Mouse (Mus musculus) limb, embryonic 14.5 days (tissue): ENCODE results near the gene Igf1r. TPM values are rescaled to one million over a fixed set of nuclear protein-coding genes. Genes with fewer than 3 reads are reported as not detected.

Experiments
- ATAC-seq: fragments of 200-750 bp; cut with Nextera tagmentation; 2 replicates; pipeline ENCODE4 v1.8.0; 2017; ENCODE audit warnings: low read depth, moderate number of reproducible peaks, moderate TSS enrichment; ENCODE audit not compliant: low FRiP score
- DNase-seq: peaks from one replicate; pipeline ENCODE4 v3.0.0-alpha.2; 2015; ENCODE audit warnings: low spot score
- H3K27ac ChIP-seq: fragments of 300-500 bp; sonication (generic); replicated peaks from 2 replicates; pipeline ENCODE4 v1.5.1; 2014; ENCODE audit warnings: low read depth, mild to moderate bottlenecking, low read length, moderate library complexity, mixed read lengths
- H3K27me3 ChIP-seq: fragments of 300-500 bp; sonication (generic); 2 replicates; pipeline ENCODE4 v1.6.1; 2014; ENCODE audit warnings: low read length, mixed read lengths; ENCODE audit not compliant: control insufficient read depth, insufficient read depth
- H3K36me3 ChIP-seq: fragments of 300-500 bp; sonication (generic); 2 replicates; pipeline ENCODE4 v1.6.1; 2014; ENCODE audit warnings: mild to moderate bottlenecking, low read length, moderate library complexity, mixed read lengths; ENCODE audit not compliant: control insufficient read depth, insufficient read depth
- H3K4me1 ChIP-seq: fragments of 300-500 bp; sonication (generic); 2 replicates; pipeline ENCODE4 v1.6.1; 2014; ENCODE audit warnings: antibody characterized with exemption, low read length, mixed read lengths; ENCODE audit not compliant: control insufficient read depth, insufficient read depth
- H3K4me2 ChIP-seq: fragments of 300-500 bp; sonication (generic); replicated peaks from 2 replicates; pipeline ENCODE4 v1.6.1; 2014; ENCODE audit warnings: low read depth, mild to moderate bottlenecking, low read length, moderate library complexity; ENCODE audit not compliant: severe bottlenecking
- H3K4me3 ChIP-seq: fragments of 300-500 bp; sonication (generic); replicated peaks from 2 replicates; pipeline ENCODE4 v1.5.1; 2014; ENCODE audit warnings: low read length
- H3K9ac ChIP-seq: fragments of 300-500 bp; sonication (generic); 2 replicates; pipeline ENCODE4 v1.6.1; 2014; ENCODE audit warnings: mild to moderate bottlenecking, low read depth, low read length, moderate library complexity; ENCODE audit not compliant: severe bottlenecking
- H3K9me3 ChIP-seq: fragments of 300-500 bp; sonication (generic); 2 replicates; pipeline ENCODE4 v1.6.1; 2016; ENCODE audit warnings: low read length; ENCODE audit not compliant: control insufficient read depth
- POLR2A ChIP-seq: fragments of 200-500 bp; IDR thresholded peaks from 2 replicates; pipeline ENCODE4 v1.8.0; 2012; ENCODE audit warnings: inconsistent platforms, mild to moderate bottlenecking, moderate library complexity, borderline replicate concordance; ENCODE audit not compliant: insufficient read depth, insufficient read length; ENCODE audit errors: extremely low read depth
- WGBS: fragments of 180-500 bp; shearing (Covaris S2); extraction: QIAGEN DNeasy Blood & Tissue Kit; methylation state at CpG from one replicate; pipeline ENCODE4 v1.1.7; 2014; 5-methylcytosine and 5-hydroxymethylcytosine counted together
- polyA plus RNA-seq, 2 experiments: library from polyadenylated mRNA; depleted of rRNA in 1 of 2; stranded (reverse) in 1 of 2; unstranded in 1 of 2; fragments of >200 nt; fragmentation: Nextera tagmentation in 1 of 2; extraction: Ambion mirVana in 1 of 2; gene quantifications; 2 replicates each; pipeline versions ENCODE4 v1.2.1 to v1.2.3; 2012 to 2014

Igf1r gene
- polyA plus RNA-seq, 2 experiments = 22.5 to 34.6 TPM

DNA sequence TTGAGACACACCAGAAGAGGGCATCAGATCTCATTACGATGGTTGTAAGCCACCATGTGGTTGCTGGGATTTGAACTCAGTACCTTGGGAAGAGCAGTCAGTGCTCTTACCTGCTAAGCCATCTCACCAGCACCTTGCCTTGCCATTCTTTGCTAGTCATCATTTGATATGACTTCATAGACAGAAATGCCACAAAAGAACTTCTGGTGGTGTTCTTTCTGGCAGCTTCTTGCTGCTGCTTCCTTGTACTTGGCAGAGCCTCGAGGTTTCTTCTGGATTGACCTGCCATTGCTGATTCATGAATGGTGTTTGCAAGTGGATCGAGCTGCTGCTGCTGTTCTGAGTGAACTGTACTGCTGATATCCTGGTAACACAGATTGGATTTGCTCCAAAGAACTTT lies 298.3 kb downstream of the Igf1r start:
- Histone ChIP-seq H3K4me3 (no peak overlapping the region), H3K27ac (no peak overlapping the region), H3K9me3 (no peaks in the 10 kb centered on the region), H3K4me2 (no peak overlapping the region), H3K9ac (no peak overlapping the region), H3K4me1 (peaks cover 2% of the 10 kb centered on the region; the same call in 1 of the 2 replicates), H3K27me3 (no peaks in the 10 kb centered on the region), H3K36me3 (no peaks in the 10 kb centered on the region)
- no peak for ATAC-seq
- 91% methylated on average over 3 of the region's 3 CpGs for WGBS
- DNase-seq = no peak
- TF ChIP-seq POLR2A = no peak

DNA sequence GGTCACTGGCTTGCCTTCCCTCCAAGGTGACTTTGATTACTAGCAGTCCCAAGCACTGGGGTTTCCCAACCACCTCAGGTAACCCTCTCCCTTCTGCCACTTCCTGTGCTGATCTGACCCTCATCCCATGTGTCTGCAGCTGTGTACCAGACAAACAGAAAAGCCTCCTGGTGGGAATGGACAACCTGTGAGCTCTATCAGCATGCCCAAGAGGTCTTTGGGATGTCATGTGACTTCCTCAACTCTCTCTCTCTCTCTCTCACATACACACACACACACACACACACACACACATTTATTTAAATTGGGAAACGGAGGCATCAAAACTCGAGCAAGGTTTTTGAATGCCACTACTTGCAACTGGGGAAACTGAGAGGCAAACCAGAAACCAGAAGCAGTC lies 305.1 kb downstream of the Igf1r start:
- ATAC-seq (no peak), DNase-seq (no peak)
- Histone ChIP-seq H3K27ac (no peak overlapping the region), H3K9me3 (no peaks in the 10 kb centered on the region), H3K4me1 (peaks cover 16% of the 10 kb centered on the region), H3K9ac (no peak overlapping the region), H3K4me2 (no peak overlapping the region), H3K27me3 (no peaks in the 10 kb centered on the region), H3K4me3 (no peak overlapping the region), H3K36me3 (no peaks in the 10 kb centered on the region)
- whole genome bisulfite sequencing = 59% methylated on average over 2 of the region's 2 CpGs
- no peak for TF ChIP-seq POLR2A

DNA sequence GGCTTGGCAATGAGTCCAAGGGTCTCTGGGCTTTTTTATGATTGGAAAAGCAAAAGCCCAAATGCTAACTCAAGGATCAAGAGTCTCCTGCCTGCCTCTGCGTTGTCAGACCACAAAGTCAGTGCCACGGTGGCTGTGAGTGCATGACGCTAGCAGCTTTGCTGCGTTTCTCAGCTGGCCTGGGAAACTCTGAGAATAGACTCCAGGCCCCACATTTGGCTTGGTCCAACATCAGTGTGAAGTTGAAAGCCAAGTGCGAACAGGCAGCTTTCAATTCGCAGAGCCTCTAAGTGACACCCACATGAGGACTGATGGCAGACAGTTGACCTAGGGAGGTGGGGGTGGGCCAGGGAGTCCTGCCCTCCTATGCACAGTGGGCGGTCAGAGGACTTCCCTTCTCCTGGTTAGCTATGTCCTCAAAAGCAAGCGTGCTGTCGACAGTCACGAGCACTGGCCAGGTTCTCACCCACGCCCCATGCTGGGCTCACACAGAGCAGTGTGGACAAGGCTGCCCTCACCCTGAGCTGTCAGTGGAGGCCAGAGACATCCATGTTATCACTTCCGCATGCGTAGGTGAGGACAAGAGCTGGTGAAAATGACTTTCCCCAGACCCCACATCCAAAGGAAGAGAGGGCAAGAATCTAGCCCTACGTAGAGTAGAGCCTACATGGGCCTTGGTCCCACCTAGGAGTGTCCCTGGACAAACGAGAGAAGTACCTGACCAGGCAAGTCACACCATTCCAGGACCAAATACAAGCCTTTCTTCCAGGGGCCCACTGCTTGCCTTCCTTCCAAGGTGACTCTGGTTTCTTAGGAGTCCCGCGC lies 305.9 kb downstream of the Igf1r start:
- H3K36me3 ChIP-seq = no peaks in the 10 kb centered on the region
- H3K9ac ChIP-seq = no peak overlapping the region
- DNase-seq (no peak), ATAC-seq (no peak)
- H3K4me1 ChIP-seq = peaks cover 22% of the 10 kb centered on the region
- no peak overlapping the region for H3K4me2 ChIP-seq
- H3K27ac ChIP-seq = 0 out of 2 replicates have a peak overlapping the region, but pooled peaks have one; percentile 41
- H3K4me3 ChIP-seq = no peak overlapping the region
- H3K9me3 ChIP-seq = no peaks in the 10 kb centered on the region
- 75% methylated on average over 17 of the region's 17 CpGs for WGBS
- no peak for TF ChIP-seq POLR2A
- H3K27me3 ChIP-seq = no peaks in the 10 kb centered on the region

DNA sequence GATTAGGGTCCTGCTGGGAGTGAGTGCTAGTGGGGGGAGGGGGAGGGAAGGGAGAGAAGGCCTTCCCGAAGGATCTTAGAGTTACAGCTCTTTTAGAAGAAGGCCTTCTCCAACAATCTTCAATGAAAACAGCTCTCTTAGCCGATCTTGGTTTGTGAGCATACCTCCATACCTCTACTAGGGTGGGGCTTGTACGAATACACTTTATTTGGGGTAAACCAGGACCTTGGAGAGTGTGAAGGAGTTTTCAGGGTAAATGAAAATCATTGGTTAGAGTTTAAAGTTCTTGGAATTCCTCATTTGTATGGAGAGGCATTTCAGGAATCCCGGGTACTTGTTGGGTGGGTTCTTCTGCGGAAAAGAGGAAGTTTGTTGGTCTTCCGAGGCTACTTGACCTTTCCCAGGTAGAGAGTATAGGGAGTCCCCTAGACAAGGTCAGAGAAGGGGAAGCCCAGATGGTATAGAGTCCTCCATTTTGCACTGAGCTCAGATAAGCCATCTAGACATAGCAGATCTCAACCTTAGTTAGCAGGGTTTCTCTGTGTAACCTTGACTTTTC lies 307.0 kb downstream of the Igf1r start:
- WGBS = 71% methylated on average over 6 of the region's 6 CpGs
- no peak overlapping the region for H3K9ac ChIP-seq
- H3K4me3 ChIP-seq = no peak overlapping the region
- no peaks in the 10 kb centered on the region for H3K27me3 ChIP-seq
- H3K4me2 ChIP-seq = no peak overlapping the region
- TF ChIP-seq POLR2A = no peak
- ATAC-seq = no peak
- H3K27ac ChIP-seq = no peak overlapping the region
- no peaks in the 10 kb centered on the region for H3K9me3 ChIP-seq
- H3K4me1 ChIP-seq = peaks cover 32% of the 10 kb centered on the region
- H3K36me3 ChIP-seq = no peaks in the 10 kb centered on the region
- DNase-seq = no peak

DNA sequence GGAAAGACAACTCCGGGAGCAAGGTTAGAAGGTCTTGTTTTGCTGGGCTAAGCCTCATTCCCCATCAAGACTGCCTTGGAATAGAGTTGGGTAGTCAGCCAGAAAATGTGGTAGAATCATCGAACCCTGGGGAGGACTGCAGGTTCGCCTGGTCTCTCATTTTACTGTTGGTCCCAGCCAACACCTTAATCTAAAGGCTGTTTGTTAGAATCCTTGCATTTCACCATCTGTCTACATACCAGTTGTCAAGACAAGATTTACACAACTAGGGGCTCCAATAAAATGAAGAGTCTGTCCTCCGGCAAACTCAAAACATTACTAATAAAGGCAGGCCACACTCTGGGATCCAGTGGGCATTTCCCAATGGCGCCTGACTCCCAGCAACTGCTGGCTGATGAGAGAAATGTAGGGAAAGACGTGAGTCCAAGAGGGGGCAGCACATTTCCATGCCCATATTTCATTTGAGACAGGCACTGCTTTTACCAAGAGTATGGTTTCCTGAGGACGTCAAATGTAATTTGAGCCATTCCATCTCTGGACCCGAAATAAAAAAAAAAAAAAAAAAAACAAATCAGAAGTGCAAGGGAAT lies 310.1 kb downstream of the Igf1r start:
- 23% methylated on average over 8 of the region's 8 CpGs for WGBS
- Histone ChIP-seq H3K4me2 (no peak overlapping the region), H3K9me3 (no peaks in the 10 kb centered on the region), H3K27ac (0 out of 2 replicates have a peak overlapping the region, but pooled peaks have one; percentile 52), H3K27me3 (no peaks in the 10 kb centered on the region), H3K9ac (no peak overlapping the region; the same call in 1 of the 2 replicates), H3K4me3 (no peak overlapping the region), H3K4me1 (peaks cover 47% of the 10 kb centered on the region), H3K36me3 (no peaks in the 10 kb centered on the region)
- DNase-seq = peak; percentile 47
- no peak for TF ChIP-seq POLR2A
- ATAC-seq = no peak
